Mouse (Mus musculus): Measurements from ENCODE around the gene Itm2c. TPM values are rescaled to one million over a fixed set of nuclear protein-coding genes. Genes with fewer than 3 reads are reported as not detected.

The Itm2c gene
- 252 and 258 TPM in 2 replicates for polyA plus RNA-seq (2016; fragmentation: Nextera tagmentation; extraction: Ambion mirVana)

DNA sequence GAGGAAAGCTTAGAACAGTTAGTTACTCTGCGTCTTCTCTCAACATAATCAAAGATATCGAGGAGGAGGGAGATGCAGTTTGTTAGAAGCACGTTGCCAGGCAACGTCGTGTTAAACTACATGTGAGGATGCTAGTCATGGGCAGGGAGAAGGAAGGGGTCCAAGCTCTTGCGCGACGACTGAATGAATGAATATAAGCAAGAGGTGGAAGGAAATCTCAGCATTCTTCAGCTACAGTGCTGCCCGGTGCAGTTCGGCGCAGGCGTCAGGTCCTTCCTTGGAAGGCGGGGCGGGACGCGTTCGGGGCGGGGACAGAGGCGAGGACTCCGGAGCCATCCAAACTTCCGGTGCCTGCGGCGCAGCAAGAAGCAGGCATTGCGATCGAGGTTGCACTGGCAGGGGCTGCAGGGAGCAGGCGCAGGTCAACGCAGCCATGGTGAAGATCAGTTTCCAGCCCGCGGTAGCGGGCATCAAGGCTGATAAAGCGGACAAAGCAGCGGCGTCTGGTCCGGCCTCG is at the start of gene Itm2c:
TSS of gene Itm2c (plus strand) at position 51 of the 517 bp plus-strand sequence.
- Histone ChIP-seq H3K9ac (peak within 1 kb of the TSS; percentile 84), H3K36me3 (no peaks in the 10 kb centered on the region), H3K27me3 (no peaks in the 10 kb centered on the region), H3K27ac (peak within 1 kb of the TSS; percentile 96), H3K9me3 (no peaks in the 10 kb centered on the region), H3K4me3 (peak within 1 kb of the TSS; percentile 78), H3K4me1 (peaks cover 37% of the 10 kb centered on the region), H3K4me2 (replicated peaks) (peak within 1 kb of the TSS; percentile 82)
- under 1% methylated on average over 35 of the region's 35 CpGs for WGBS
- peak; percentile 79 for ATAC-seq (ENCODE audit: insufficient number of reproducible peaks, insufficient read depth, low FRiP score, low TSS enrichment)

GRCm38 (mm10) chr1:85844981-85845380 is 49.1 kb upstream of the Itm2c start:
- no peak overlapping the region for H3K9ac ChIP-seq
- no peak overlapping the region for H3K4me2 ChIP-seq (replicated peaks)
- H3K27ac ChIP-seq: no peak overlapping the region
- no peaks in the 10 kb centered on the region for H3K9me3 ChIP-seq
- H3K27me3 ChIP-seq: no peaks in the 10 kb centered on the region
- H3K36me3 ChIP-seq: peaks cover 32% of the 10 kb centered on the region
- no peak for ATAC-seq (ENCODE audit: insufficient number of reproducible peaks, insufficient read depth, low FRiP score, low TSS enrichment)
- H3K4me1 ChIP-seq: no peaks in the 10 kb centered on the region
- WGBS: 80% methylated on average over 6 of the region's 6 CpGs
- H3K4me3 ChIP-seq: no peak overlapping the region

- Histone ChIP-seq H3K27me3 (no peaks in the 10 kb centered on the region), H3K9ac (no peak overlapping the region), H3K27ac (no peak overlapping the region), H3K4me1 (no peaks in the 10 kb centered on the region), H3K36me3 (peaks cover 36% of the 10 kb centered on the region), H3K4me2 (replicated peaks) (no peak overlapping the region), H3K9me3 (no peaks in the 10 kb centered on the region), H3K4me3 (no peak overlapping the region)
- no peak for ATAC-seq (ENCODE audit: insufficient number of reproducible peaks, insufficient read depth, low FRiP score, low TSS enrichment)
- WGBS: 83% methylated on average over 3 of the region's 3 CpGs
Observed at GRCm38 (mm10) chr1:85845476-85845875, 48.6 kb upstream of the Itm2c start.

DNA sequence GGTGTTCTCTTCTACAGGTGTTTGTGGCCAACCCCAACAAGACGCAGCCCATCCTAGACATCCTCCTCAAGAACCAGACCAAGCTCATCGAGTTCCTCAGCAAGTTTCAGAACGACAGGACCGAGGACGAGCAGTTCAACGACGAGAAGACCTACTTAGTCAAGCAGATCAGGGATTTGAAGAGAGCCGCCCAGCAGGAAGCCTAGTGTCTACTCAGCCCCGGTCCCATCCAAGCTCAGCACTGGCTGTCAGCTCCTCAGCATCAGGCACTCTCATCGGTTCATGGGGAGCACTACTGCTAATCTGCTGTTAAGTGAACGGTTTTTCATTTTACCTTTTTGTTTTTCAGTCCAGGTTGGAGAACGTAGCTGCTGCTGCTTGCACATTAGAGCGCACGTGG is 45.1 kb upstream of the Itm2c start:
- no peak overlapping the region for H3K4me3 ChIP-seq
- H3K27me3 ChIP-seq: no peaks in the 10 kb centered on the region
- no peak overlapping the region for H3K9ac ChIP-seq
- peaks cover 33% of the 10 kb centered on the region for H3K36me3 ChIP-seq
- H3K27ac ChIP-seq: no peak overlapping the region
- no peak overlapping the region for H3K4me2 ChIP-seq (replicated peaks)
- H3K4me1 ChIP-seq: peaks cover 4% of the 10 kb centered on the region; the same call in 1 of the 2 replicates
- no peaks in the 10 kb centered on the region for H3K9me3 ChIP-seq
- 92% methylated on average over 14 of the region's 14 CpGs for WGBS
- no peak for ATAC-seq (ENCODE audit: insufficient number of reproducible peaks, insufficient read depth, low FRiP score, low TSS enrichment)

- H3K4me1 ChIP-seq: peaks cover 7% of the 10 kb centered on the region; the same call in 1 of the 2 replicates
- no peak overlapping the region for H3K4me3 ChIP-seq
- no peak overlapping the region for H3K9ac ChIP-seq
- H3K9me3 ChIP-seq: no peaks in the 10 kb centered on the region
- no peak overlapping the region for H3K27ac ChIP-seq
- H3K4me2 ChIP-seq (replicated peaks): no peak overlapping the region
- H3K27me3 ChIP-seq: no peaks in the 10 kb centered on the region
- ATAC-seq (ENCODE audit: insufficient number of reproducible peaks, insufficient read depth, low FRiP score, low TSS enrichment): no peak
- 91% methylated on average over 5 of the region's 5 CpGs for WGBS
- peaks cover 33% of the 10 kb centered on the region for H3K36me3 ChIP-seq
Observed at GRCm38 (mm10) chr1:85850851-85851250, 43.2 kb upstream of the Itm2c start.

DNA sequence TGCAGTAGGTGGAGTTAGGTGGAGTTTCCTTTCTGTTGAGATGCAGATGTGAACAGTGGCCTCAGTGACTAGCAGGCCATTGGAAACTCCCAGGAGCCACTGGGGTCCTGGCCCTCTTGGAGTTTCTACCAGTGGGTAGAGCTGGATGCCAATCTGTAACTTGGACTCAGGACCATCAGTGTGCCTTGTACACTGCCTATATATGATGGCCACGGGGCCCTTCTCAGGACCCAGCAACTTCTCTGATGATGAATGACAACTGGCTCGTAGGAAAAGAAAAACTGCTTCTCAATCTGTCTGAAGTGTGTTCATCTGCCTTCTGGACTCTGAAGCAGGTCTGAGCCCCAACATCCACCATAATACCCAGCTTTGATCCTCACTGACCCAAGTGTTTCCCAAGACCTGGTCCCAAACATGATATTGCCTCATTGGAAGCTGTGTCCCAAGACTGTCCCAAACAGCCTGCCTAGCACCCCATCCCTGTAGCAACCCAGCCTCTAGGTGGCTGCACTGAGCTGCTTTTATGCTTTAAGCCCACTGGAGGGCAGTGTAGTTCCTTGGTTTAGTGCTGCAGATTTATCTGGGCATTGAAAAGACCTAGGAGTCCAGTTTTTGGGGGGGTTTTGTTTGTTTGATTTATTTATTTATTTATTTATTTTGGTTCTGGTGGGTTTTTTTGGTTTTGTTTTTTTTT is 40.9 kb upstream of the Itm2c start:
- Histone ChIP-seq H3K36me3 (peaks cover 25% of the 10 kb centered on the region), H3K4me2 (replicated peaks) (no peak overlapping the region), H3K9me3 (no peaks in the 10 kb centered on the region), H3K4me3 (no peak overlapping the region), H3K27ac (no peak overlapping the region), H3K27me3 (no peaks in the 10 kb centered on the region), H3K9ac (no peak overlapping the region), H3K4me1 (peaks cover 7% of the 10 kb centered on the region; the same call in 1 of the 2 replicates)
- no peak for ATAC-seq (ENCODE audit: insufficient number of reproducible peaks, insufficient read depth, low FRiP score, low TSS enrichment)
- 75% methylated on average over 2 of the region's 2 CpGs for WGBS

DNA sequence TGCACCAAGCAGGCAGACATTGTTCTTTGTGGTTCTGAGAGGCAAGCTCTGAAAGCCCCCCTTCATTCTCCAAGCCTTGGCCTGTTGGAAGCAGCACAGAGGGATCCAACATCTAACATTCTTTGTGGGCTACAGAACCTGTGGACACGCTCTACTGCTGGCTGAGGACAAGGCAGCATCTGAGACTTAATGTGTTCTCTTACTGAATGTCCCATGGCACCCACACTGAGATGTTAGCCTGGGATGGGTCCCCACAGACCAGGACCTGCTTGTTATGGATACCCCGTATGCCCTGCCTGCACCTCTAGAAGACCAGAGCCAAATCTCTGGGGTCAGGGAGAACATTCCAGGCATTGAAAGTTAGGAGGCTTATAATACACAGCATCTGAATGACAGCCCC is 40.2 kb upstream of the Itm2c start:
- ATAC-seq (ENCODE audit: insufficient number of reproducible peaks, insufficient read depth, low FRiP score, low TSS enrichment): no peak
- Histone ChIP-seq H3K4me2 (replicated peaks) (no peak overlapping the region), H3K9ac (no peak overlapping the region), H3K27me3 (no peaks in the 10 kb centered on the region), H3K4me3 (no peak overlapping the region), H3K9me3 (no peaks in the 10 kb centered on the region), H3K4me1 (peaks cover 7% of the 10 kb centered on the region; the same call in 1 of the 2 replicates), H3K27ac (no peak overlapping the region), H3K36me3 (peaks cover 18% of the 10 kb centered on the region)
- 78% methylated on average over 2 of the region's 2 CpGs for WGBS

- Histone ChIP-seq H3K4me3 (no peak overlapping the region), H3K36me3 (peaks cover 12% of the 10 kb centered on the region), H3K4me1 (peaks cover 7% of the 10 kb centered on the region; the same call in 1 of the 2 replicates), H3K9ac (no peak overlapping the region), H3K4me2 (replicated peaks) (no peak overlapping the region), H3K9me3 (no peaks in the 10 kb centered on the region), H3K27ac (no peak overlapping the region), H3K27me3 (no peaks in the 10 kb centered on the region)
- 63% methylated on average over 2 of the region's 2 CpGs for WGBS
- no peak for ATAC-seq (ENCODE audit: insufficient number of reproducible peaks, insufficient read depth, low FRiP score, low TSS enrichment)
Observed at GRCm38 (mm10) chr1:85854475-85854874, 39.6 kb upstream of the Itm2c start.

- no peak for ATAC-seq (ENCODE audit: insufficient number of reproducible peaks, insufficient read depth, low FRiP score, low TSS enrichment)
- no peaks in the 10 kb centered on the region for H3K27me3 ChIP-seq
- no peak overlapping the region for H3K27ac ChIP-seq
- H3K4me3 ChIP-seq: no peak overlapping the region
- H3K4me1 ChIP-seq: peaks cover 7% of the 10 kb centered on the region; the same call in 1 of the 2 replicates
- H3K36me3 ChIP-seq: peaks cover 8% of the 10 kb centered on the region; the same call in 1 of the 2 replicates
- no peak overlapping the region for H3K9ac ChIP-seq
- H3K9me3 ChIP-seq: 0 out of 2 replicates have a peak, but pooled peaks cover under 1% of the 10 kb centered on the region
- WGBS: 84% methylated on average over 3 of the region's 3 CpGs
- H3K4me2 ChIP-seq (replicated peaks): no peak overlapping the region
Observed at GRCm38 (mm10) chr1:85856266-85856665, 37.8 kb upstream of the Itm2c start.

DNA sequence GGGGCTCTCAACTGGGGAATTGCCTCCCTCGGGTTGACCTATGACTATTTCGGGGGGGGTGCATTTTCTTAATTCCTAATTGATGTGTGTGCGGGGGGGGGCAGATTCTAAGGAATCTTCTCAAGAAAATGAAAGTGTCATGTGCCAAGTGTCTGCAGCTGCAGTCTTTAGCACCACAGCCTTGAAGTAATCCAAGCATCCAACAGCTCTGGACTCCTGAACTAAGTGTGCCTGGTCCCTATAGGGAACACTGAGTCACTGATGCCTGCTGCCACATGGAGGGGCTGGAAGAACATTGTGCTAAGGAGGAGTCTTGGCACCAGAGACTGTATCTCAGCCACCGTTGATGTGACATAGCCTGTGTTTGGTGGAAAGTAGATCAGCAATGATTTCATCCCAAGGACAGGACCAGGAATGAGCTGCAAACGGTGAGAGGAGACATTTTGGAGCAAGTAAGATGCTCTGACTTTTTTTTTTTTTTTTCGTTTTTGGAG is 36.8 kb upstream of the Itm2c start:
- WGBS: 76% methylated on average over 6 of the region's 6 CpGs
- no peaks in the 10 kb centered on the region for H3K27me3 ChIP-seq
- ATAC-seq (ENCODE audit: insufficient number of reproducible peaks, insufficient read depth, low FRiP score, low TSS enrichment): no peak

GRCm38 (mm10) chr1:85864383-85864782 is 29.7 kb upstream of the Itm2c start:
- Histone ChIP-seq H3K27me3 (no peaks in the 10 kb centered on the region), H3K9ac (no peak overlapping the region), H3K36me3 (no peaks in the 10 kb centered on the region), H3K4me2 (replicated peaks) (no peak overlapping the region), H3K27ac (no peak overlapping the region), H3K4me1 (no peaks in the 10 kb centered on the region), H3K9me3 (peaks cover 8% of the 10 kb centered on the region; the same call in 1 of the 2 replicates), H3K4me3 (no peak overlapping the region)
- ATAC-seq (ENCODE audit: insufficient number of reproducible peaks, insufficient read depth, low FRiP score, low TSS enrichment): no peak
- 74% methylated on average over 10 of the region's 10 CpGs for WGBS

More for the DNA sequence above, 36.8 kb upstream of the Itm2c start:
- Histone ChIP-seq H3K4me2 (replicated peaks) (no peak overlapping the region), H3K36me3 (0 out of 2 replicates have a peak, but pooled peaks cover 2% of the 10 kb centered on the region), H3K27ac (no peak overlapping the region), H3K4me3 (no peak overlapping the region), H3K4me1 (peaks cover 7% of the 10 kb centered on the region; the same call in 1 of the 2 replicates), H3K9ac (no peak overlapping the region), H3K9me3 (peaks cover 7% of the 10 kb centered on the region; the same call in 1 of the 2 replicates)

- H3K27ac ChIP-seq: no peak overlapping the region
- H3K9ac ChIP-seq: no peak overlapping the region
- no peak overlapping the region for H3K4me2 ChIP-seq (replicated peaks)
- no peak overlapping the region for H3K4me3 ChIP-seq
- no peaks in the 10 kb centered on the region for H3K27me3 ChIP-seq
- H3K9me3 ChIP-seq: no peaks in the 10 kb centered on the region
- no peaks in the 10 kb centered on the region for H3K36me3 ChIP-seq
- H3K4me1 ChIP-seq: no peaks in the 10 kb centered on the region
- ATAC-seq (ENCODE audit: insufficient number of reproducible peaks, insufficient read depth, low FRiP score, low TSS enrichment): no peak
- WGBS: 88% methylated on average over 7 of the region's 7 CpGs
Observed at GRCm38 (mm10) chr1:85870001-85870400, 24.1 kb upstream of the Itm2c start.

All from embryonic facial prominence, embryonic 12.5 days (tissue).